Comparison of ENCODE assay signal across 29 mouse cellular contexts in genomic region chr5:18177810-18178209, GRCm38 (mm10).
"Had no signal": no experiment of that assay in that cellular context is flagged by ENCODE, and none has a peak within 500 bp of the region (broad histone marks: within the 10 kb centered on the region; RNA-seq: fewer than 3 reads in every experiment).

No protein-coding gene starts in this region.

- H3K27ac ChIP-seq: embryonic facial prominence, embryonic 10.5 days; embryonic facial prominence, embryonic 12.5 days; embryonic facial prominence, embryonic 13.5 days; embryonic facial prominence, embryonic 15.5 days; forebrain, embryonic 10.5 days; forebrain, embryonic 12.5 days; forebrain, embryonic 13.5 days; forebrain, embryonic 15.5 days; gastrocnemius, adult 2 months; heart, adult 2 months had no signal

- H3K4me1 ChIP-seq: embryonic facial prominence, embryonic 10.5 days; embryonic facial prominence, embryonic 12.5 days; embryonic facial prominence, embryonic 13.5 days; embryonic facial prominence, embryonic 15.5 days; forebrain, embryonic 10.5 days; forebrain, embryonic 12.5 days; forebrain, embryonic 13.5 days; forebrain, embryonic 15.5 days had no signal

- H3K9ac ChIP-seq: embryonic facial prominence, embryonic 12.5 days; embryonic facial prominence, embryonic 13.5 days; embryonic facial prominence, embryonic 15.5 days; forebrain, embryonic 12.5 days; forebrain, embryonic 13.5 days; forebrain, embryonic 15.5 days; forebrain, postnatal 0 days had no signal

- H3K36me3 ChIP-seq: embryonic facial prominence, embryonic 10.5 days; embryonic facial prominence, embryonic 12.5 days; embryonic facial prominence, embryonic 13.5 days; embryonic facial prominence, embryonic 15.5 days; forebrain, embryonic 10.5 days; forebrain, embryonic 12.5 days; forebrain, embryonic 15.5 days had no signal

- H3K4me2 ChIP-seq: embryonic facial prominence, embryonic 12.5 days; embryonic facial prominence, embryonic 13.5 days; embryonic facial prominence, embryonic 15.5 days; forebrain, embryonic 12.5 days; forebrain, embryonic 13.5 days; forebrain, embryonic 15.5 days had no signal

- H3K4me3 ChIP-seq: embryonic facial prominence, embryonic 10.5 days; embryonic facial prominence, embryonic 12.5 days; embryonic facial prominence, embryonic 13.5 days; embryonic facial prominence, embryonic 15.5 days; erythroblast, embryonic 14.5 days; forebrain, embryonic 10.5 days; forebrain, embryonic 12.5 days; forebrain, embryonic 13.5 days; forebrain, embryonic 15.5 days; gastrocnemius, adult 2 months; heart, adult 2 months had no signal

- H3K27me3 ChIP-seq: embryonic facial prominence, embryonic 12.5 days; embryonic facial prominence, embryonic 13.5 days; embryonic facial prominence, embryonic 15.5 days; forebrain, embryonic 12.5 days; forebrain, embryonic 13.5 days; forebrain, embryonic 15.5 days had no signal

- ATAC-seq: forebrain, embryonic 13.5 days; forebrain, embryonic 14.5 days; forebrain, embryonic 15.5 days; forebrain, embryonic 16.5 days; forebrain, postnatal 0 days had no signal

- H3K9me3 ChIP-seq: embryonic facial prominence, embryonic 10.5 days; embryonic facial prominence, embryonic 12.5 days; embryonic facial prominence, embryonic 13.5 days; embryonic facial prominence, embryonic 15.5 days; forebrain, embryonic 10.5 days; forebrain, embryonic 12.5 days; forebrain, embryonic 13.5 days; forebrain, embryonic 15.5 days had no signal

- DNase-seq: cerebellum, adult 2 months; cerebellum, adult 8-10 months; cerebellum, adult 9-10 months; cerebellum, adult 9-11 months; cerebellum, postnatal 10 days; cerebellum, postnatal 14 days; cerebellum, postnatal 25 days; cerebellum, postnatal 36 days; embryo, embryonic 11 days; forebrain, postnatal 0 days; gastrocnemius, adult 2 months; gastrocnemius, postnatal 10 days; gastrocnemius, postnatal 14 days; gastrocnemius, postnatal 25 days; gastrocnemius, postnatal 36 days; heart, adult 11 months; heart, adult 18-20 months; heart, adult 2 months had no signal
